Mouse (Mus musculus): ENCODE data around the gene 2610507B11Rik. TPM values are rescaled to one million over a fixed set of nuclear protein-coding genes. Genes with fewer than 3 reads are reported as not detected.

2610507B11Rik gene
- 76.0 and 81.8 TPM in 2 replicates for polyA plus RNA-seq (2015; fragmentation: Nextera tagmentation; extraction: Ambion mirVana)

DNA sequence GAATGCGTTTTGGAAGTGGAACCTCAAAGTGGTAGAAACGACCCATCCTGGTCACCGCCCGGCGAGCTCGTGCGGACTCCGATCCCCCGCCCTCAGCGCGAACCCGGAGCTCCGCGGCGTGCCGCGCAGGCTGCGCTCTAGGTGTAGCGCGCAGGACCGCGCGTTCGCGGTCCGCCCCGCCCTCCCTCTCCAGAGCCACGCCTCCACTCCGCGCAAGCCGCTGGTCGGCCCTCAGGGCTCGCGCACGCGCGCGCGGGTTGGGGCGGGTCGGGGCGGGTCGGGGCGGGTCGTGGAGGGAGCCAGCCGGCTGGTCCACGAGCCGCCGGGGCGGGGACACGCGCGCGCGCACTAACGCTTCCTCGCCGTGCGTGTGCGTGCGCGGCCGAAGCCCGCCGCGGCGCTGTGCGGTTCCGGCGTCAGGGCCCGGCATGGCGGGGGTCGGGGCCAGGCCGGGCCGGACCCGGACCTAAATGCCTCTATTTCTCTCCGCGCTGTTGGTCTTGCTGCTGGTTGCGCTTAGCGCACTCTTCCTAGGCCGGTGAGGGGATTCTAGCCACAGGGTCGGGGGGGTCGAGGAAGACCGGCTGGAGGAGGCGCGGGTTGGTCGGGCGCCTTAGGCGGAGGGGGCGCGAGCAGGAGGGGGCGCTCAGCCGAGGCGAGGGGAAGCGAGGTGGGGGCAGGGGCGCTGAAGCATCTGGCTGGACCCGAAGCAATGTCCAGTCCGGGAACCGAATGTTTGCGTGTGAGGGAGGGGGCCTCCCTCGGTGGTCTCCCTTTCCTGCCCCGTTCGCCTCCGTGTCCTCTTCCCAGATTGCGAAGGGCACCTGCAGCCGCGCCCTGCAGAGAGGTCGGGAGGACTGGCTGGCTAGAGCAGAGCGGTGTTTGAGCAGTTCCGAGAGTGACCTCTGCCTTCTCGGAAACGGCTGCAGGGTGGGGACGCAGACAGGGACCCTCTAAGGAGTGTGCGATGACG lies at the start of gene 2610507B11Rik:
Gene 2610507B11Rik (plus strand): TSS at position 373 of the 973 bp plus-strand sequence.
- WGBS = under 1% methylated on average over 113 of the region's 115 CpGs
- H3K4me2 ChIP-seq = peak within 1 kb of the TSS; percentile 80
- ATAC-seq (replicated peaks; ENCODE audit: low FRiP score) = peak; percentile 97
- H3K4me1 ChIP-seq = peaks cover 15% of the 10 kb centered on the region
- peak within 1 kb of the TSS; percentile 87 for H3K4me3 ChIP-seq (replicated peaks)
- H3K27me3 ChIP-seq = peaks cover 10% of the 10 kb centered on the region; the same call in 1 of the 2 replicates
- H3K9me3 ChIP-seq (replicated peaks) = no peaks in the 10 kb centered on the region
- H3K9ac ChIP-seq = peak within 1 kb of the TSS; percentile 77
- peaks cover 35% of the 10 kb centered on the region for H3K36me3 ChIP-seq
- peak within 1 kb of the TSS; percentile 92 for H3K27ac ChIP-seq

- H3K9ac ChIP-seq = no peak overlapping the region
- H3K27ac ChIP-seq = no peak overlapping the region
- ATAC-seq (replicated peaks; ENCODE audit: low FRiP score) = no peak
- H3K4me3 ChIP-seq (replicated peaks) = no peak overlapping the region
- peaks cover 100% of the 10 kb centered on the region for H3K36me3 ChIP-seq
- H3K9me3 ChIP-seq (replicated peaks) = no peaks in the 10 kb centered on the region
- H3K27me3 ChIP-seq = no peaks in the 10 kb centered on the region
- no peaks in the 10 kb centered on the region for H3K4me1 ChIP-seq
- WGBS = 95% methylated on average over 14 of the region's 14 CpGs
- no peak overlapping the region for H3K4me2 ChIP-seq
These were observed 48.3 kb upstream of the 2610507B11Rik start for GRCm38 (mm10) chr11:78213086-78213817.

GRCm38 (mm10) chr11:78215709-78216317 lies 45.7 kb upstream of the 2610507B11Rik start:
- H3K27ac ChIP-seq = no peak overlapping the region
- no peak overlapping the region for H3K4me2 ChIP-seq
- no peak for ATAC-seq (replicated peaks; ENCODE audit: low FRiP score)
- 80% methylated on average over 11 of the region's 11 CpGs for WGBS
- H3K9ac ChIP-seq = no peak overlapping the region
- no peaks in the 10 kb centered on the region for H3K27me3 ChIP-seq
- H3K4me1 ChIP-seq = no peaks in the 10 kb centered on the region
- no peak overlapping the region for H3K4me3 ChIP-seq (replicated peaks)
- peaks cover 99% of the 10 kb centered on the region for H3K36me3 ChIP-seq
- H3K9me3 ChIP-seq (replicated peaks) = no peaks in the 10 kb centered on the region

- no peak overlapping the region for H3K9ac ChIP-seq
- no peaks in the 10 kb centered on the region for H3K4me1 ChIP-seq
- no peak overlapping the region for H3K4me3 ChIP-seq (replicated peaks)
- H3K4me2 ChIP-seq = no peak overlapping the region
- no peaks in the 10 kb centered on the region for H3K27me3 ChIP-seq
- H3K9me3 ChIP-seq (replicated peaks) = no peaks in the 10 kb centered on the region
- no peak overlapping the region for H3K27ac ChIP-seq
- peaks cover 98% of the 10 kb centered on the region for H3K36me3 ChIP-seq
- ATAC-seq (replicated peaks; ENCODE audit: low FRiP score) = no peak
- WGBS = 95% methylated on average over 4 of the region's 4 CpGs
These were observed 38.0 kb upstream of the 2610507B11Rik start for GRCm38 (mm10) chr11:78223586-78223985.

DNA sequence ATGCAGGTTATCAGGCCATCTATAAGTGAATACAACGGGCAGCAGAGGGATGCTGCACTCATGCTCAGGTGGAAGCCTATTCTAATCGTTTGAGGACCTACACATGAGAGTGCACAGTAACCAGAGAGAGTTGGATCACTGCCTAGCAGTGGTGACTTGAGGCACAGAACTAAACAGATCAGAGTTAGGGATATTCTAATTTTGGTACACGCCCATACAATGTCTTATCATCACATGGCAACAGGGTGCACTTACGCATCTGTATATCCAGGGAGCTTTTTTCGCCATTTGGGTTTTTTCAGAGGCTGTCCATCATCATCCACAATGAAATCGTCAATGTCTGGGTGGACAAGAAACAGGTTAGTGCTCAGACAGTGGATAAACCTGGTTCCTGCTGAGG lies 30.0 kb upstream of the 2610507B11Rik start:
- Histone ChIP-seq H3K4me1 (no peaks in the 10 kb centered on the region), H3K27me3 (no peaks in the 10 kb centered on the region), H3K9me3 (replicated peaks) (no peaks in the 10 kb centered on the region), H3K36me3 (peaks cover 93% of the 10 kb centered on the region), H3K4me2 (no peak overlapping the region), H3K4me3 (replicated peaks) (no peak overlapping the region), H3K27ac (no peak overlapping the region), H3K9ac (no peak overlapping the region)
- WGBS = 92% methylated on average over 6 of the region's 6 CpGs
- no peak for ATAC-seq (replicated peaks; ENCODE audit: low FRiP score)

DNA sequence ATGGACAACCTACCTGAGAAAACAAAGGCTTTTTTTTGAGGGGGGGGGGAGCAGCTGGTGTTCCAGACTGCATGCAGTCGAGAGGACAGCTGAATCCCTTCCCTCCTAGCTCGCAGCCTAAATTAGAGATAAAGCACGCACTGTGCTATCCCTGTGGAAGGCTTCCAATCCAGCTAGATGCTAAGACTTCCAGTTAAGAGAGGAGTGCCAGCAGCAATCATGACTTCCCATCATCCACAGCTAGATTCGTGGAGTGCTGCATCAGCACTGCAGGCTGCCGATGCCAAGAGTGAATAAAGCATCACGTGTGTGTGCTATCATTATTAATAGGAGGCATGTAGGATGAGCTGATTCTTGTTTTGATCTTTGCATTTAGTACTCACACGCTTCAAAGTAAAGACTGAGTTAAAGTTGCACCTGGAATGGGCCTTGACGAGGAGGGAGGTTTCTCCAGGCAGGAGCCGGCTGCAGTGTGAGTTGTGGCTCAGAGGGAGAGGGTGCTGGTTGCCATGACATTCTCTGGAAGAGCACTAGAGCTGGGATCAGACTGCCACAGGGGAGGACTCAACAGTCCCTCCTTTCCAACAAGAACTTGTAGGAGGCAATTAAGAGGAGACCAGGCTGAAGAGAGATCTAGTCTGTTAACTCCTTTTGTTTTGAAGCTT lies 21.2 kb upstream of the 2610507B11Rik start:
- no peak overlapping the region for H3K4me3 ChIP-seq (replicated peaks)
- peaks cover 16% of the 10 kb centered on the region for H3K4me1 ChIP-seq
- no peak for ATAC-seq (replicated peaks; ENCODE audit: low FRiP score)
- no peak overlapping the region for H3K4me2 ChIP-seq
- H3K9me3 ChIP-seq (replicated peaks) = no peaks in the 10 kb centered on the region
- no peaks in the 10 kb centered on the region for H3K27me3 ChIP-seq
- H3K27ac ChIP-seq = no peak overlapping the region
- H3K36me3 ChIP-seq = peaks cover 48% of the 10 kb centered on the region
- H3K9ac ChIP-seq = no peak overlapping the region
- 87% methylated on average over 9 of the region's 9 CpGs for WGBS

DNA sequence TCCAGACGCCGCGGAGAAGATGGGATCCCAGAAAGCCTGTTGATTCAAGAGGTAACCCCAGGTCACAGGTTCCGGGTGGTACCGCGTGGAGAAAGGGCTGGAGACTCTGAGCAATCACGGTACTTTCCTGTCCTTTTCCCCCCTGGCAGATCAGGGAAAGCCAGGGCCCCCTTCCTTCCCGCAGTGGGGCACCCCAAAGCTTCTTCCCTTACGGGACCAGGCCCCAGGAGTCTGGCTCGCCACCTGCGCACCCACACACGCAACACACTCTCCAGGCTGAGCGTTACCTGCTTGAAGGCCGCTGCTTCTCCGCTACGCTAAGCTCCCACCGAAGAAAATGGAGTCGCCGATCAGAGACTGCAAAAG lies 16.3 kb upstream of the 2610507B11Rik start:
- H3K4me3 ChIP-seq (replicated peaks) = peak overlapping the region; percentile 97
- H3K9ac ChIP-seq = peak overlapping the region; percentile 90
- H3K4me2 ChIP-seq = peak overlapping the region; percentile 77
- no peaks in the 10 kb centered on the region for H3K27me3 ChIP-seq
- peaks cover 37% of the 10 kb centered on the region for H3K4me1 ChIP-seq
- ATAC-seq (replicated peaks; ENCODE audit: low FRiP score) = no peak
- H3K9me3 ChIP-seq (replicated peaks) = no peaks in the 10 kb centered on the region
- H3K36me3 ChIP-seq = peaks cover 17% of the 10 kb centered on the region
- H3K27ac ChIP-seq = peak overlapping the region; percentile 96
- 0% methylated on average over 19 of the region's 19 CpGs for WGBS

- peak within 1 kb of the TSS; percentile 97 for H3K4me3 ChIP-seq (replicated peaks)
- peak within 1 kb of the TSS; percentile 90 for H3K9ac ChIP-seq
- peak within 1 kb of the TSS; percentile 96 for H3K27ac ChIP-seq
- WGBS = under 1% methylated on average over 50 of the region's 50 CpGs
- H3K4me2 ChIP-seq = peak within 1 kb of the TSS; percentile 77
- no peaks in the 10 kb centered on the region for H3K27me3 ChIP-seq
- H3K9me3 ChIP-seq (replicated peaks) = no peaks in the 10 kb centered on the region
- H3K36me3 ChIP-seq = peaks cover 17% of the 10 kb centered on the region
- peaks cover 37% of the 10 kb centered on the region for H3K4me1 ChIP-seq
- peak; percentile 92 for ATAC-seq (replicated peaks; ENCODE audit: low FRiP score)
These were observed 15.8 kb upstream of the 2610507B11Rik start, which contains the start of the genes Sdf2 and Supt6 for GRCm38 (mm10) chr11:78245627-78246317. Sdf2 (plus strand) TSS chr11:78245746. Supt6 (minus strand) TSS chr11:78245987.

- Histone ChIP-seq H3K4me2 (peak overlapping the region; percentile 77), H3K27ac (peak overlapping the region; percentile 96), H3K4me1 (peaks cover 37% of the 10 kb centered on the region), H3K9ac (peak overlapping the region; percentile 90; the same call in 1 of the 2 replicates), H3K9me3 (replicated peaks) (no peaks in the 10 kb centered on the region), H3K4me3 (replicated peaks) (peak overlapping the region; percentile 97), H3K27me3 (no peaks in the 10 kb centered on the region), H3K36me3 (peaks cover 21% of the 10 kb centered on the region)
- WGBS = 22% methylated on average over 7 of the region's 7 CpGs
- ATAC-seq (replicated peaks; ENCODE audit: low FRiP score) = no peak
These were observed 15.1 kb upstream of the 2610507B11Rik start for GRCm38 (mm10) chr11:78246318-78247011.

DNA sequence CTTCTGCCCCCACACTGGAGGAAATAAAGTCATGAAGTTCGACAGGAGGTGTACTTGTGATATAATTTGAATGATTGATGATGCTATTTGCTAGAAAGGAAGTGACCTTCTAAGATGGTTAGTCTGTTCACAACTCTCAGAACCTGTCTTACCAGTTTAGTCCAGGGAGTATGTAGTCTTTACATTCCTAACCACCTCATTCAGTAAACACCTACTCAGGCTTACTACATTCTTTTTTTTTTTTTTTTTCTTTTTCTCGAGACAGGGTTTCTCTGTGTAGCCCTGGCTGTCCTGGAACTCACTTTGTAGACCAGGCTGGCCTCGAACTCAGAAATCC lies 14.6 kb upstream of the 2610507B11Rik start:
- H3K9me3 ChIP-seq (replicated peaks) = no peaks in the 10 kb centered on the region
- H3K27me3 ChIP-seq = no peaks in the 10 kb centered on the region
- 0 out of 2 replicates have a peak overlapping the region, but pooled peaks have one; percentile 21 for H3K9ac ChIP-seq
- H3K27ac ChIP-seq = peak overlapping the region; percentile 39; the same call in 1 of the 2 replicates
- H3K36me3 ChIP-seq = peaks cover 23% of the 10 kb centered on the region
- H3K4me1 ChIP-seq = peaks cover 37% of the 10 kb centered on the region
- peak overlapping the region; percentile 97 for H3K4me3 ChIP-seq (replicated peaks)
- H3K4me2 ChIP-seq = peak overlapping the region; percentile 77
- 44% methylated on average over 3 of the region's 3 CpGs for WGBS
- no peak for ATAC-seq (replicated peaks; ENCODE audit: low FRiP score)

Data from kidney, embryonic 15.5 days (tissue).